Mouse (Mus musculus): ENCODE measurements around the gene Olfr1045. TPM values are rescaled to one million over a fixed set of nuclear protein-coding genes. Genes with fewer than 3 reads are reported as not detected.

Gene Olfr1045
- polyA plus RNA-seq (2014; fragmentation: Illumina TruSeq; extraction: RNeasy Lipid Tissue Mini Kit (QIAGEN cat#74804); ENCODE audit: low read depth, low replicate concordance) = not detected

DNA sequence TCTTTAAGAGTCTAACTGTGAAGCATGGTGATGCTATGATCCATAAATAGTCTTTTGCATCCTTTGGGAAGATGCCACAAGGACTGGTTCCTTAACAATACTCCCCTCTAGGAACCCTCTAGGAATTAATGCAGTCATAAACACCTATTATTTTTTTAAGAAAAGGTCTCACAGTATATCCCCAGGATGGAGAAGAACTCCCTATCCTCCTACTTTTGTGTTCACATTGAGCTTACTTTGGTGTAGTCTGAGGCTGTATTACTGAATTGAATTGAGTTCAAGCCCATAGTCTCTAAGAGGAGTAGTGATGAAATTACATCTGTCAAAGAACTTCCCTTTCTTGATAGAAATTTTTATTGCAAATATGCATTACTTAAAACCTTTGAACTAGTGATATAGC, at the start of gene Olfr1045:
Gene Olfr1045, minus strand, starts transcription at position 101 of the 400 bp plus-strand sequence.

DNA sequence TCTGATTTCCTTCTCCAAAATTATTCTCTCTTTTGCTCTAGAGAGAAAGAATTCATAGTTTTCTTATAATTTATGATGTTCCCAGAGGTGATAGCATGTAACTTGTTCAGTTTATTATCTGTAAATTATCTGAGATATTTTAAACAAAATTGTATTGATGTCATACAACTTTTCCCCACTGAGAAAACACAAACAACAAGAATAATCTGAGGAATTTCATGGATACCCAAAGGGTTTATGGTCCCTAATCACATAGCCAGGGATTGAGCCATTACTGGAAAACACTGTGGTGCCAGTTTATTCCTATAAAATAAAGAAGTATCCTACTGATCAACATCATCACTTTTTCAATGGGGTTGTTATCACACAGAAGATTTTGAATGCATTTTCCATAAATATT, 37.4 kb upstream of the Olfr1045 start, which contains the start of gene Olfr1048:
Gene Olfr1048, minus strand, starts transcription at position 101 of the 400 bp plus-strand sequence.

DNA sequence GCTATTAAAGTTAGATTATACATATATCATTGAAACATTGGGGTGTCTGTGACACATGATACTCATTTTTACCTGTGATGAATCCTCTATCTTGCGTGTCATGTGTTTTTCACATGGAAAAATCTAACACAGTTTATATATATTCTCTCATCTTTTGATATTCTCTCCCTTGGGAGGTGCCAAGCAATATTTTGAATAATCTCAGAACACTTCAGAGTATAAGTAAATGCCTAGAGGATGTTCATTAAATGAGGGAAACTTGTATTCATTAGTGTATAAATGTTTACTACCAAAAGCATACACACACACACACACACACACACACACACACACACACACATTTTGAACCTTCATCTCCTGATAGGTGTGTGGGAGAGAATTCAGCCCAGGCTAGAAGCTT, 28.5 kb upstream of the Olfr1045 start, which contains the start of gene Olfr1047:
Gene Olfr1047, minus strand, starts transcription at position 101 of the 400 bp plus-strand sequence.

DNA sequence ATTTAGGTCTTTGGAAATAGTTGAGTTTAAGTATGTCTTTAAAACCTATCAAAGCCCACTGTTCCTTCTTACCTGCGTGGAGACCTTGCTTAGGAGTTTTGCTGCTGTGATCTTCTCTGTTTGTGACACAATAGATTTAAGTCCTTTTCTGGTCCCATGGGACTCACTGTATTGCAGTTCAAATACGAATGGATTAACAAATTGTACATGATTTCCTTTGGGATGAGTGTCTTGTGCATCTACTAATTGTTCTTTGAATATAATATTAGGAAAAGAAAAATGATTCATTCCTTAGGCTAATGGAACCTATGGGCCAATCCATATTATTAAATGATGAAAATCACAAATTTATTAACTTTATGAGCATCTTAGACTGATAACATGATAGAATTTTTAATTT, 16.4 kb upstream of the Olfr1045 start, which contains the start of gene Olfr1046:
Gene Olfr1046, minus strand, starts transcription at position 101 of the 400 bp plus-strand sequence.

DNA sequence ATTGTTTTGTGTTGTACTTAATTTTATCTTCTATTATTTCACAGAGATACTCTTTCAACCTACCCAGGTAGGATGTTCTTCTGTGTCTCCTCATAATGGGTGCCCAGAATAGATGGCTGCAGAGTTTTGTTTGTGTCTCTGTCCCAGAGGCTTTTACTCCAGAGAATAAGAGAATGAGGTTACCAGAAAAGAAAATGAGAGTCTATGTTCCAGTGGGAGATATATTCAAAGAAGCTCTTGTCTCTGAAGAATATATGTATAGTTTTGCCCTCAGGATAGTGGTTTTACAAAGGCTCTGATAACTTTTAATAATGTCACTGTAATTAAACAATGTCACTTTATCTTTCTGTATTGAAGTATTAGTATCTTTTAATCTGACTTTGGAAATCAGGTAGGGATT, 17.2 kb downstream of the Olfr1045 start, which contains the start of gene Olfr52:
Gene Olfr52, minus strand, starts transcription at position 101 of the 400 bp plus-strand sequence.

DNA sequence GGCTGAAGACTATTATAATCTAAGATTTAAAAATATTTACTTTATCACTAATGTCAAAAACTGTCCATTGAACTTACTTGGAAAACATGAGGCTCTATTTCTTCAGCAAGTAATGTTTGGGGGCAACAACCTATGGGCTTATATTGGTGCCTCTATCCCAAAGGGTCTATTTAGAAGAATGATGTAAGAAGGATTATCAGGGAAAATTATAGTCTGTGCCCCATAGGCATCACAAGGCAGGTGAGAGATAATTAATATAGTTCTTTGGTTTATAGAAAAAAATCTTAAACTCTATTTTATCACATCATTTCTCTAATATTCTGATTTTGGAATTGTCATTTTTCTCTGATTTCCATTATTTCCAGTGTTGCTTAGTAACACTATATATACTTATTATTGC, 25.1 kb downstream of the Olfr1045 start, which contains the start of gene Olfr1044:
Gene Olfr1044, minus strand, starts transcription at position 101 of the 400 bp plus-strand sequence.

DNA sequence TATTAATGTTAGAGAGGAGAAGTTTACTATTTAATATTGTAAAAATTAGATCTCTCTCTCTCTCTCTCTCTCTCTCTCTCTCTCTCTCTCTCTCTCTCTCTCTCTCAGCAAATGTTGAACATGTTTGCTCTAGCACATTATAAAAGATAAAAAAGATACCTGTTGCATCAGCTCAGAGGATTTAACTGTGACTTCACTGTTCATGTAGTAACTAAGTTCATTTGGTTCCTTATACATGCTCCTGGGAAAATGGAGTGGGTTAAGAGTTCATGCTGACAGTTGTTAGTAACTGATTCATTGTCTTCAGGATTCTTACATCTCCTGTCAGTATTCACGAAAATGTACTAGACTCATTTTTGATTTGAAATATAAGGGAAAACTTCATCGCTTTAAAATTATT, 35.4 kb downstream of the Olfr1045 start, which contains the start of gene Olfr1043:
Gene Olfr1043, minus strand, starts transcription at position 101 of the 400 bp plus-strand sequence.

DNA sequence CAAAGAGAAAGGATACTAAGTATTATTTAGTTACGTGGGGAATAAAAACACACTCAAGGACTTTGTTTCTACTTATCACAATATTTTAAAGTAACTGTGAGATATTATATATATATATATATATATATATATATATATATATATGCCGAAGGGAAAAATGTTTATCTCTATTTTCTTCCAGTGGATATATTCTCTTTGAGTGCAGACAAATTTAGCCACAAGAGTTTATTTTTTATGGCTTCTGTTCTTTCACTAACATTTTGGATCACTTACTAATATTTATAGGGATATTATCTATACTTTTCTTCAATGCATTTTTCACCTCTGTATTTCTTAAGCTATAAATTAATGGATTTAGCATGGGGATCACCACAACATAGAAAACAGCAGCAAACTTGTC, 41.1 kb downstream of the Olfr1045 start, which contains the start of gene Olfr1042:
Gene Olfr1042, minus strand, starts transcription at position 101 of the 400 bp plus-strand sequence.

DNA sequence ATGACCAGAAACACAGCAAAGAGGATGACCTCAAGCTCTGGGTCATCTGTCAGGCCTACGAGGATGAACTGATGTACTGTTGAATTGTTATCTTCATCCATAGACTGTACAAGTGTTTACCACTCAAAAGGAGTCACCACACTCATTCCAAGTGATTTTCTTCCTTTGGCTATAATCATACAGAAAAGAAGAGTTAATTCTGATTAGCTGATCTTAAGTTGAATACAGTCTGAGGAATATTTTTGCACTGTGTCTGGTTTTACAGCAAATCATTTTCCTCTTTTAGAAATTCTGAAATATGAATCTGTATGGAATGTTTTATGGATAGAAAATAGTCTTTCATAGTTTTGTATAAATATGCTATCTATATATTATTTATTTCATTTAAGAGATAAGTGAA, 56.2 kb downstream of the Olfr1045 start, which contains the start of gene Olfr1040:
Gene Olfr1040, minus strand, starts transcription at position 101 of the 400 bp plus-strand sequence.

Other genes with a start within 250 kb of the Olfr1045 start
- 0.35 TPM for gene Olfr1029, start 229.1 kb downstream of the Olfr1045 start, polyA plus RNA-seq (2014; fragmentation: Illumina TruSeq; extraction: RNeasy Lipid Tissue Mini Kit (QIAGEN cat#74804); ENCODE audit: low read depth, low replicate concordance)
- not detected for gene Olfr1030, start 223.7 kb downstream of the Olfr1045 start, polyA plus RNA-seq (2014; fragmentation: Illumina TruSeq; extraction: RNeasy Lipid Tissue Mini Kit (QIAGEN cat#74804); ENCODE audit: low read depth, low replicate concordance)
- not detected for gene Olfr1031, start 212.7 kb downstream of the Olfr1045 start, polyA plus RNA-seq (2014; fragmentation: Illumina TruSeq; extraction: RNeasy Lipid Tissue Mini Kit (QIAGEN cat#74804); ENCODE audit: low read depth, low replicate concordance)
- not detected for gene Olfr1032, start 197.5 kb downstream of the Olfr1045 start, polyA plus RNA-seq (2014; fragmentation: Illumina TruSeq; extraction: RNeasy Lipid Tissue Mini Kit (QIAGEN cat#74804); ENCODE audit: low read depth, low replicate concordance)
- gene Olfr1033, start 182.4 kb downstream of the Olfr1045 start, polyA plus RNA-seq (2014; fragmentation: Illumina TruSeq; extraction: RNeasy Lipid Tissue Mini Kit (QIAGEN cat#74804); ENCODE audit: low read depth, low replicate concordance) = 1.5 TPM
- 0.11 TPM for gene Olfr1034, start 157.1 kb downstream of the Olfr1045 start, polyA plus RNA-seq (2014; fragmentation: Illumina TruSeq; extraction: RNeasy Lipid Tissue Mini Kit (QIAGEN cat#74804); ENCODE audit: low read depth, low replicate concordance)
- not detected for gene Olfr1036, start 129.0 kb downstream of the Olfr1045 start, polyA plus RNA-seq (2014; fragmentation: Illumina TruSeq; extraction: RNeasy Lipid Tissue Mini Kit (QIAGEN cat#74804); ENCODE audit: low read depth, low replicate concordance)
- gene Olfr1037, start 115.6 kb downstream of the Olfr1045 start, polyA plus RNA-seq (2014; fragmentation: Illumina TruSeq; extraction: RNeasy Lipid Tissue Mini Kit (QIAGEN cat#74804); ENCODE audit: low read depth, low replicate concordance) = 0.15 TPM
- gene Olfr1039, start 67.1 kb downstream of the Olfr1045 start, polyA plus RNA-seq (2014; fragmentation: Illumina TruSeq; extraction: RNeasy Lipid Tissue Mini Kit (QIAGEN cat#74804); ENCODE audit: low read depth, low replicate concordance) = not detected
- gene Olfr1040, start 56.3 kb downstream of the Olfr1045 start, polyA plus RNA-seq (2014; fragmentation: Illumina TruSeq; extraction: RNeasy Lipid Tissue Mini Kit (QIAGEN cat#74804); ENCODE audit: low read depth, low replicate concordance) = not detected
- gene Olfr1042, start 41.2 kb downstream of the Olfr1045 start, polyA plus RNA-seq (2014; fragmentation: Illumina TruSeq; extraction: RNeasy Lipid Tissue Mini Kit (QIAGEN cat#74804); ENCODE audit: low read depth, low replicate concordance) = not detected
- not detected for gene Olfr1043, start 35.5 kb downstream of the Olfr1045 start, polyA plus RNA-seq (2014; fragmentation: Illumina TruSeq; extraction: RNeasy Lipid Tissue Mini Kit (QIAGEN cat#74804); ENCODE audit: low read depth, low replicate concordance)
- not detected for gene Olfr1044, start 25.2 kb downstream of the Olfr1045 start, polyA plus RNA-seq (2014; fragmentation: Illumina TruSeq; extraction: RNeasy Lipid Tissue Mini Kit (QIAGEN cat#74804); ENCODE audit: low read depth, low replicate concordance)
- gene Olfr52, start 17.3 kb downstream of the Olfr1045 start, polyA plus RNA-seq (2014; fragmentation: Illumina TruSeq; extraction: RNeasy Lipid Tissue Mini Kit (QIAGEN cat#74804); ENCODE audit: low read depth, low replicate concordance) = not detected
- not detected for gene Olfr1046, start 16.3 kb upstream of the Olfr1045 start, polyA plus RNA-seq (2014; fragmentation: Illumina TruSeq; extraction: RNeasy Lipid Tissue Mini Kit (QIAGEN cat#74804); ENCODE audit: low read depth, low replicate concordance)
- not detected for gene Olfr1047, start 28.4 kb upstream of the Olfr1045 start, polyA plus RNA-seq (2014; fragmentation: Illumina TruSeq; extraction: RNeasy Lipid Tissue Mini Kit (QIAGEN cat#74804); ENCODE audit: low read depth, low replicate concordance)
- not detected for gene Olfr1048, start 37.3 kb upstream of the Olfr1045 start, polyA plus RNA-seq (2014; fragmentation: Illumina TruSeq; extraction: RNeasy Lipid Tissue Mini Kit (QIAGEN cat#74804); ENCODE audit: low read depth, low replicate concordance)
- gene Olfr1049, start 55.3 kb upstream of the Olfr1045 start, polyA plus RNA-seq (2014; fragmentation: Illumina TruSeq; extraction: RNeasy Lipid Tissue Mini Kit (QIAGEN cat#74804); ENCODE audit: low read depth, low replicate concordance) = not detected
- gene Olfr1051, start 76.1 kb upstream of the Olfr1045 start, polyA plus RNA-seq (2014; fragmentation: Illumina TruSeq; extraction: RNeasy Lipid Tissue Mini Kit (QIAGEN cat#74804); ENCODE audit: low read depth, low replicate concordance) = not detected
- gene Olfr1052, start 89.4 kb upstream of the Olfr1045 start, polyA plus RNA-seq (2014; fragmentation: Illumina TruSeq; extraction: RNeasy Lipid Tissue Mini Kit (QIAGEN cat#74804); ENCODE audit: low read depth, low replicate concordance) = not detected
- gene Olfr1053, start 112.3 kb upstream of the Olfr1045 start, polyA plus RNA-seq (2014; fragmentation: Illumina TruSeq; extraction: RNeasy Lipid Tissue Mini Kit (QIAGEN cat#74804); ENCODE audit: low read depth, low replicate concordance) = not detected
- gene Olfr1054, start 132.4 kb upstream of the Olfr1045 start, polyA plus RNA-seq (2014; fragmentation: Illumina TruSeq; extraction: RNeasy Lipid Tissue Mini Kit (QIAGEN cat#74804); ENCODE audit: low read depth, low replicate concordance) = not detected
- gene Olfr1055, start 147.3 kb upstream of the Olfr1045 start, polyA plus RNA-seq (2014; fragmentation: Illumina TruSeq; extraction: RNeasy Lipid Tissue Mini Kit (QIAGEN cat#74804); ENCODE audit: low read depth, low replicate concordance) = not detected
- not detected for gene Olfr1056, start 159.5 kb upstream of the Olfr1045 start, polyA plus RNA-seq (2014; fragmentation: Illumina TruSeq; extraction: RNeasy Lipid Tissue Mini Kit (QIAGEN cat#74804); ENCODE audit: low read depth, low replicate concordance)
- gene Olfr1057, start 175.4 kb upstream of the Olfr1045 start, polyA plus RNA-seq (2014; fragmentation: Illumina TruSeq; extraction: RNeasy Lipid Tissue Mini Kit (QIAGEN cat#74804); ENCODE audit: low read depth, low replicate concordance) = not detected
- gene Olfr1058, start 185.6 kb upstream of the Olfr1045 start, polyA plus RNA-seq (2014; fragmentation: Illumina TruSeq; extraction: RNeasy Lipid Tissue Mini Kit (QIAGEN cat#74804); ENCODE audit: low read depth, low replicate concordance) = not detected
- gene Olfr1061, start 211.0 kb upstream of the Olfr1045 start, polyA plus RNA-seq (2014; fragmentation: Illumina TruSeq; extraction: RNeasy Lipid Tissue Mini Kit (QIAGEN cat#74804); ENCODE audit: low read depth, low replicate concordance) = not detected
- gene Olfr1062, start 223.7 kb upstream of the Olfr1045 start, polyA plus RNA-seq (2014; fragmentation: Illumina TruSeq; extraction: RNeasy Lipid Tissue Mini Kit (QIAGEN cat#74804); ENCODE audit: low read depth, low replicate concordance) = not detected
- gene Olfr1065, start 247.6 kb upstream of the Olfr1045 start, polyA plus RNA-seq (2014; fragmentation: Illumina TruSeq; extraction: RNeasy Lipid Tissue Mini Kit (QIAGEN cat#74804); ENCODE audit: low read depth, low replicate concordance) = not detected